Mouse (Mus musculus) limb, embryonic 11.5 days (tissue): Measurements from ENCODE around the gene Gm45785. TPM values are rescaled to one million over a fixed set of nuclear protein-coding genes. Genes with fewer than 3 reads are reported as not detected.
A peak's percentile ranks its signal among the peaks of the same experiment; 100 is the strongest.

Source experiments
- ATAC-seq: fragments of 200-750 bp; cut with Nextera tagmentation; 2 replicates; pipeline ENCODE4 v1.8.0; 2017; ENCODE audit warnings: low read depth; ENCODE audit not compliant: insufficient number of reproducible peaks, low FRiP score, low TSS enrichment
- DNase-seq: peaks from one replicate; pipeline ENCODE4 v3.0.0-alpha.2; 2015; ENCODE audit warnings: low spot score
- H3K27ac ChIP-seq: fragments of 300-500 bp; sonication (generic); replicated peaks from 2 replicates; pipeline ENCODE4 v1.5.1; 2014; ENCODE audit warnings: low read depth, mild to moderate bottlenecking, low read length
- H3K27me3 ChIP-seq: fragments of 300-500 bp; sonication (generic); 2 replicates; pipeline ENCODE4 v1.6.1; 2014; ENCODE audit warnings: mild to moderate bottlenecking, low read length, mixed read lengths; ENCODE audit not compliant: control insufficient read depth, insufficient read depth
- H3K36me3 ChIP-seq: fragments of 300-500 bp; sonication (generic); 2 replicates; pipeline ENCODE4 v1.6.1; 2014; ENCODE audit warnings: mild to moderate bottlenecking, low read length, moderate library complexity, mixed read lengths; ENCODE audit not compliant: control insufficient read depth, insufficient read depth
- H3K4me1 ChIP-seq: fragments of 300-500 bp; sonication (generic); 2 replicates; pipeline ENCODE4 v1.6.1; 2014; ENCODE audit warnings: low read length, mixed read lengths; ENCODE audit not compliant: control insufficient read depth, insufficient read depth
- H3K4me2 ChIP-seq: fragments of 300-500 bp; sonication (generic); 2 replicates; pipeline ENCODE4 v1.6.1; 2014; ENCODE audit warnings: low read depth, mild to moderate bottlenecking, moderate library complexity; ENCODE audit not compliant: severe bottlenecking
- H3K4me3 ChIP-seq: fragments of 300-500 bp; sonication (generic); 2 replicates; pipeline ENCODE4 v1.5.1; 2014; ENCODE audit warnings: low read depth, low read length
- H3K9ac ChIP-seq: fragments of 300-500 bp; sonication (generic); 2 replicates; pipeline ENCODE4 v1.6.1; 2014; ENCODE audit warnings: mild to moderate bottlenecking, low read length
- H3K9me3 ChIP-seq: fragments of 300-500 bp; sonication (generic); 2 replicates; pipeline ENCODE4 v1.6.1; 2016; ENCODE audit warnings: low read length; ENCODE audit not compliant: control insufficient read depth
- WGBS: fragments of 180-500 bp; shearing (Covaris S2); extraction: QIAGEN DNeasy Blood & Tissue Kit; methylation state at CpG from one replicate; pipeline ENCODE4 v1.1.7; 2014; 5-methylcytosine and 5-hydroxymethylcytosine counted together
- polyA plus RNA-seq: library from polyadenylated mRNA; unstranded; fragments of >200 nt; fragmentation: Nextera tagmentation; extraction: Ambion mirVana; gene quantifications from 2 replicates; pipeline ENCODE4 v1.2.1, GENCODE M21; 2014

The Gm45785 gene
- not detected in 2 replicates for polyA plus RNA-seq

- Histone ChIP-seq H3K4me2 (peak within 1 kb of the TSS; percentile 100), H3K4me3 (peak within 1 kb of the TSS; percentile 74), H3K36me3 (peaks cover 12% of the 10 kb centered on the region; the same call in 1 of the 2 replicates), H3K27me3 (no peaks in the 10 kb centered on the region), H3K9ac (peak within 1 kb of the TSS; percentile 82), H3K4me1 (peaks cover 12% of the 10 kb centered on the region), H3K27ac (peak within 1 kb of the TSS; percentile 45; the same call in 1 of the 2 replicates), H3K9me3 (no peaks in the 10 kb centered on the region)
- DNase-seq = peak; percentile 91
- ATAC-seq = peak; percentile 74
- WGBS = 1% methylated on average over 51 of the region's 51 CpGs
These were observed at the start of gene Gm45785 for GRCm38 (mm10) chr7:140855860-140856784. Gm45785 (minus strand) TSS chr7:140856331.

DNA sequence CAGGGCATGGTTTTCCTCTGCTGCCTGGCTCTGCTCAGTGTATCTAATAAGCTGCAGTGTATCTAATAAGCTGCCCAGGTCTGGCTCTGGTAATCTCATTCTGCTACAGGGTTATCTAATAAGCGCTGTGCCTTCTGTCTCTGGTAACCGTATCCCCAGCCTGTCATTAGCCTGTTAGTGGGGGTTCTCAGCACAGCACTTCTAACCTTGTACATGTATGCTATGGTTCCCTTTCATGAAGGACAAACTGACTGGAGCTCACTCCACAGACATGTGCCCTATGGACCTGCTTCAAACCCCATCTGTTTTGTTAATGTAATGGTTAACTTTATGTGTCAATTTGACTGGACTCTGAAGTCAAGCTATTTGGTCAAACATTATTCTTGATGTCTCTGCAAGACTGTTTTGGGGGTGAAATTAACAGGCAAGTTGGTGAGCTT is 49.5 kb upstream of the Gm45785 start:
- no peak for DNase-seq
- Histone ChIP-seq H3K4me1 (peaks cover 9% of the 10 kb centered on the region; the same call in 1 of the 2 replicates), H3K9me3 (no peaks in the 10 kb centered on the region), H3K36me3 (no peaks in the 10 kb centered on the region), H3K4me2 (no peak overlapping the region), H3K9ac (no peak overlapping the region), H3K4me3 (no peak overlapping the region), H3K27ac (no peak overlapping the region), H3K27me3 (no peaks in the 10 kb centered on the region)
- no peak for ATAC-seq
- WGBS = 84% methylated on average over 2 of the region's 2 CpGs

GRCm38 (mm10) chr7:140903212-140903611 is 47.1 kb upstream of the Gm45785 start:
- Histone ChIP-seq H3K9ac (no peak overlapping the region; the same call in 1 of the 2 replicates), H3K4me3 (no peak overlapping the region), H3K27me3 (no peaks in the 10 kb centered on the region), H3K27ac (no peak overlapping the region), H3K4me1 (peaks cover 9% of the 10 kb centered on the region; the same call in 1 of the 2 replicates), H3K36me3 (peaks cover under 1% of the 10 kb centered on the region; the same call in 1 of the 2 replicates), H3K9me3 (no peaks in the 10 kb centered on the region), H3K4me2 (no peak overlapping the region)
- ATAC-seq = peak; percentile 28; the same call in 1 of the 2 replicates
- 26% methylated on average over 13 of the region's 13 CpGs for WGBS
- peak; percentile 89 for DNase-seq

DNA sequence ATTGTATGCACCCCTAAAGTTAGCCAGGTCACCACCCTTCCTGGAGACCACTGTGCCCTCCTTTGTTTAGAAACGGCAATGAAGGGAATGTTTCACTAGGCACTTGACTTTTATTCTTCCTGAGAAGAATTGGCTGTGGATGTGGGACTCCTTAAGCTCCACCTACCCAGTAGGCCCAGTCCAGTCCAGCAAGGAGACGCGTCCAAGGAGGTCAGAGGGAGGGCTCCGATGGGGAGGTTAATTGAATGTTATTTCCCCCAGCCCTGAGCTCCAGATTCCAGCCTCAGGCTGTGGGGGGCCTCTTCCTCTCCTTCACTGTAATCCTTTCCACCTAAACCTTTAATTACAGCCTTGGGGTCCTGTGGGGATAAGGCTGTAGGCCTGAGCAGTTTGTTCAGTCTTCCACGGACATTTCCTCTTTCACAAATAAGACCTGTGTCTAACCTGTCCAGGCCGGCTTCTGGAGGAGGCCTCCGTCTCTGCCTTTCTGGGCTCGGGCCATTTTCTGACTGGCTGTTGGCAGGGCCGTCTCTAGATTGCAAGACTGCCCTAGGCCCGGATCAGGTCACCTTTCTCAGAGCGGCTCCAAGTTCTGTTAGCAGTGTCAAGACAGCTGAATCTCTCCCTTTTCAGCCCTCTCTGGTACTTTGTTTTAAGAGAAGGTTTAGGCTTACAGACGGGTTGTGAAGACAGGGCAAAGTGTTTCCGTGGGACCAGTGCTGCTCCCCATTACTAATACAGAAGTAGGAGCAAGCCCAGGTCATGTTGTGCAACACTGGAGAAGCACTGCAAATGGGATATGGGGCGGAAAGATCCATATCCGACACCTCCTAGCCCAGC is 46.1 kb upstream of the Gm45785 start:
- no peaks in the 10 kb centered on the region for H3K27me3 ChIP-seq
- DNase-seq = no peak
- ATAC-seq = no peak
- H3K4me1 ChIP-seq = peaks cover 9% of the 10 kb centered on the region; the same call in 1 of the 2 replicates
- peaks cover 4% of the 10 kb centered on the region; the same call in 1 of the 2 replicates for H3K36me3 ChIP-seq
- H3K4me3 ChIP-seq = no peak overlapping the region
- H3K27ac ChIP-seq = no peak overlapping the region
- WGBS = 73% methylated on average over 15 of the region's 15 CpGs
- H3K9me3 ChIP-seq = no peaks in the 10 kb centered on the region
- peak overlapping the region; percentile 17; the same call in 1 of the 2 replicates for H3K9ac ChIP-seq
- H3K4me2 ChIP-seq = no peak overlapping the region

- Histone ChIP-seq H3K4me2 (no peak within 1 kb of the TSS), H3K4me3 (no peak within 1 kb of the TSS), H3K27me3 (no peaks in the 10 kb centered on the region), H3K36me3 (peaks cover 8% of the 10 kb centered on the region; the same call in 1 of the 2 replicates), H3K4me1 (peaks cover 9% of the 10 kb centered on the region; the same call in 1 of the 2 replicates), H3K9me3 (no peaks in the 10 kb centered on the region), H3K27ac (no peak within 1 kb of the TSS), H3K9ac (no peak within 1 kb of the TSS)
- DNase-seq (no peak), ATAC-seq (no peak)
- 84% methylated on average over 10 of the region's 10 CpGs for WGBS
These were observed 44.1 kb upstream of the Gm45785 start, which contains the start of gene Cox8b for GRCm38 (mm10) chr7:140900220-140900619. Cox8b (minus strand) TSS chr7:140900446.

DNA sequence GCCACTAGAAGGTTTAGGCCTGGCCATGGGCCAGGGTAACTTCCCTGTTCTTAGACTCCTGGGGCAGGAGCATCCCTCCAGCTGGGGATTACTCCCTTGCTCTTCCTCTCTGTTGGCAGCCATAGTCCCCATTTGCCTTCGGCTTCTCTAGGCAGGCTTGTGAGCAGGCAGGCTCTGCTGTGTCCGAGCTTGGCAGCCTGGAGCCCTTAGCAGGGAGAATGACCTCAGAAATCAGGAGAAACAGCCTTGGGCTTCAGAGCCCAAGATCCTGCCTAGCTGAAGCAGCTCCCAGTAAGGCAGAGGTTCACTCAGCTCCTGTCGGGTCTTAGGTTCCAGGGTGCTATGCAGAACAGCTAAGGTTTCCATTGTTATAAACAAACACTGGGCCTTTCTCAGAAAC is 43.0 kb upstream of the Gm45785 start:
- Histone ChIP-seq H3K4me3 (no peak overlapping the region), H3K27ac (no peak overlapping the region), H3K27me3 (no peaks in the 10 kb centered on the region), H3K4me2 (no peak overlapping the region), H3K36me3 (peaks cover 14% of the 10 kb centered on the region; the same call in 1 of the 2 replicates), H3K9me3 (no peaks in the 10 kb centered on the region), H3K4me1 (peaks cover 9% of the 10 kb centered on the region; the same call in 1 of the 2 replicates), H3K9ac (no peak overlapping the region)
- DNase-seq (no peak), ATAC-seq (no peak)
- WGBS = 87% methylated on average over 3 of the region's 3 CpGs

GRCm38 (mm10) chr7:140897863-140898262 is 41.7 kb upstream of the Gm45785 start:
- Histone ChIP-seq H3K36me3 (peaks cover 15% of the 10 kb centered on the region; the same call in 1 of the 2 replicates), H3K9ac (no peak overlapping the region), H3K4me2 (no peak overlapping the region), H3K27me3 (no peaks in the 10 kb centered on the region), H3K9me3 (no peaks in the 10 kb centered on the region), H3K4me3 (no peak overlapping the region), H3K4me1 (peaks cover 3% of the 10 kb centered on the region; the same call in 1 of the 2 replicates), H3K27ac (no peak overlapping the region)
- DNase-seq = no peak
- no peak for ATAC-seq
- WGBS = 91% methylated on average over 7 of the region's 7 CpGs

DNA sequence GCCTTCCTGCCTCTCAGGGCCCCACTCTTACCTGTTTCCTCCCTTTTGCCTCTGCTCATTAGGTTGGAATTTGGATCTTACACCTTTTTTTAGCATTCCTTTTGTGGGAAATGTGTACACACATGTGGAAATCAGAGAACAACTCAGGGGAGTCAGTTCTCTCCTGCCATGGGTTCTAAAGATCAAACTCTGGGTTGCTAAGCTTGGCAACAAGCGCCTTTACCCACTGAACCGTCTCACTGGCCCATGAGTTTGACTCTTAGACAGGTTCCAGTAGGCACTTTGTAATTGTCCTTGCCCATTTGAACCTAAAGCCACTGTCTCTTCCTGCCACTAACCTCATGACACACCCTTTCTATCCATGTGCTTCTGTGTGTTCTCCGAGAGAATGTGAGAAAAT is 38.5 kb upstream of the Gm45785 start:
- H3K9ac ChIP-seq = no peak overlapping the region
- ATAC-seq (no peak), DNase-seq (no peak)
- peaks cover 19% of the 10 kb centered on the region; the same call in 1 of the 2 replicates for H3K36me3 ChIP-seq
- no peak overlapping the region for H3K27ac ChIP-seq
- H3K4me1 ChIP-seq = no peaks in the 10 kb centered on the region
- H3K27me3 ChIP-seq = no peaks in the 10 kb centered on the region
- no peak overlapping the region for H3K4me2 ChIP-seq
- no peaks in the 10 kb centered on the region for H3K9me3 ChIP-seq
- 92% methylated on average over 3 of the region's 3 CpGs for WGBS
- H3K4me3 ChIP-seq = no peak overlapping the region
